Mouse (Mus musculus): Measurements from ENCODE around the gene Brd3os. TPM values are rescaled to one million over a fixed set of nuclear protein-coding genes. Genes with fewer than 3 reads are reported as not detected.

Gene Brd3os
- polyA plus RNA-seq, 1 experiment from 2014 or later = 7.6 TPM

GRCm38 (mm10) chr2:27487336-27488049 lies 45.4 kb downstream of the Brd3os start:
- Histone ChIP-seq H3K27me3 (ENCODE audit: control insufficient read depth, insufficient read depth, low read depth, low read length) (no peaks in the 10 kb centered on the region), H3K4me1 (replicated peaks; ENCODE audit: control insufficient read depth, insufficient read depth, low read length) (no peaks in the 10 kb centered on the region), H3K4me3 (ENCODE audit: low read length) (no peak overlapping the region), H3K9me3 (ENCODE audit: control insufficient read depth, low read length) (no peaks in the 10 kb centered on the region), H3K27ac (ENCODE audit: low read length) (no peak overlapping the region), H3K36me3 (ENCODE audit: control insufficient read depth, insufficient read depth, low read length) (no peaks in the 10 kb centered on the region), H3K4me2 (ENCODE audit: low read depth, low read length) (no peak overlapping the region), H3K9ac (ENCODE audit: low read length) (no peak overlapping the region)
- ATAC-seq (ENCODE audit: low read depth) = no peak
- 76% methylated on average over 3 of the region's 4 CpGs for WGBS

- WGBS = 66% methylated on average over 1 of the region's 1 CpGs
- Histone ChIP-seq H3K9me3 (ENCODE audit: control insufficient read depth, low read length) (no peaks in the 10 kb centered on the region), H3K36me3 (ENCODE audit: control insufficient read depth, insufficient read depth, low read length) (no peaks in the 10 kb centered on the region), H3K4me1 (replicated peaks; ENCODE audit: control insufficient read depth, insufficient read depth, low read length) (no peaks in the 10 kb centered on the region), H3K27ac (ENCODE audit: low read length) (no peak overlapping the region), H3K4me3 (ENCODE audit: low read length) (no peak overlapping the region), H3K4me2 (ENCODE audit: low read depth, low read length) (no peak overlapping the region), H3K9ac (ENCODE audit: low read length) (no peak overlapping the region), H3K27me3 (ENCODE audit: control insufficient read depth, insufficient read depth, low read depth, low read length) (no peaks in the 10 kb centered on the region)
- no peak for ATAC-seq (ENCODE audit: low read depth)
Measured at GRCm38 (mm10) chr2:27488362-27488761, 46.2 kb downstream of the Brd3os start.

GRCm38 (mm10) chr2:27490939-27491338 lies 48.8 kb downstream of the Brd3os start:
- WGBS = 77% methylated on average over 2 of the region's 2 CpGs
- H3K9me3 ChIP-seq (ENCODE audit: control insufficient read depth, low read length) = no peaks in the 10 kb centered on the region
- H3K4me1 ChIP-seq (replicated peaks; ENCODE audit: control insufficient read depth, insufficient read depth, low read length) = no peaks in the 10 kb centered on the region
- H3K27me3 ChIP-seq (ENCODE audit: control insufficient read depth, insufficient read depth, low read depth, low read length) = no peaks in the 10 kb centered on the region
- ATAC-seq (ENCODE audit: low read depth) = no peak
- no peak overlapping the region for H3K27ac ChIP-seq (ENCODE audit: low read length)
- H3K9ac ChIP-seq (ENCODE audit: low read length) = no peak overlapping the region
- no peak overlapping the region for H3K4me3 ChIP-seq (ENCODE audit: low read length)
- H3K4me2 ChIP-seq (ENCODE audit: low read depth, low read length) = no peak overlapping the region
- no peaks in the 10 kb centered on the region for H3K36me3 ChIP-seq (ENCODE audit: control insufficient read depth, insufficient read depth, low read length)

Small RNAs within 50 kb of the gene (microRNA-seq; reads per million reads assigned to microRNA genes)
- not detected for gene Gm24049
- not detected for gene Mir7578

Other genes starting within 250 kb of the Brd3os start
- 24.3 and 32.0 TPM in 2 replicates for gene Sardh, start 194.0 kb upstream of the Brd3os start, polyA plus RNA-seq (2015; fragmentation: Nextera tagmentation; extraction: Ambion mirVana)
- 8.6 and 8.7 TPM in 2 replicates for gene Vav2, start 15.3 kb upstream of the Brd3os start, polyA plus RNA-seq (2015; fragmentation: Nextera tagmentation; extraction: Ambion mirVana)
- gene Brd3, start 65.3 kb downstream of the Brd3os start, polyA plus RNA-seq (2015; fragmentation: Nextera tagmentation; extraction: Ambion mirVana) = 84.9 and 99.0 TPM in 2 replicates
- 49.8 and 53.0 TPM in 2 replicates for gene Wdr5, start 72.8 kb downstream of the Brd3os start, polyA plus RNA-seq (2015; fragmentation: Nextera tagmentation; extraction: Ambion mirVana)
- gene Rxra, start 234.1 kb downstream of the Brd3os start, polyA plus RNA-seq (2015; fragmentation: Nextera tagmentation; extraction: Ambion mirVana) = 11.3 TPM in 2 replicates